Mouse (Mus musculus) heart, adult 9 months (tissue): ENCODE measurements around the gene 1700028K03Rik.
A peak's percentile ranks its signal among the peaks of the same experiment; 100 is the strongest.

Experiments used
- DNase-seq, 2 experiments: peaks; one replicate each; pipeline ENCODE4 v3.0.0; 2022; ENCODE audit warnings: low spot score in 2 of 2

1700028K03Rik gene

DNA sequence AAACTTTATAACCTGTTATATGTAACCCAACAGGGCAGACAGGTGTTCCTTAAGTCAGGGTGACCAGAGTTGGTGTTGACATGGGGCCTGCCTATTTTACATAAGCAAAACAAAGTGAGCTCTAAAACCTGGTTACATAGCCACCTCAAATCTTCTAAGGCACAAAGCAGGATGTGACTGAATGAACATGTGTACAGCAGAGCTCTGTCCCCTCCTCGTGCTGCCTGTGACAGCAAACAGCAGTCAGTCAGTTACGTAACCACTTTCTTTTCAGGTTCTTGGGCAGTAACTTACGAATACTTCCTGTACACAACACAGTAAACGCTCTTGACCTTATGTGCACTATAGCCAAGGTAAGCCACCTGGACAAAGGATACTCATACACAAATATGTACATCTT is 11.4 kb downstream of the 1700028K03Rik start:
- no peak for DNase-seq

GRCm38 (mm10) chr5:107547955-107548354 is 13.4 kb downstream of the 1700028K03Rik start:
- DNase-seq = no peak

GRCm38 (mm10) chr5:107548444-107548843 is 13.9 kb downstream of the 1700028K03Rik start:
- DNase-seq = no peak

DNA sequence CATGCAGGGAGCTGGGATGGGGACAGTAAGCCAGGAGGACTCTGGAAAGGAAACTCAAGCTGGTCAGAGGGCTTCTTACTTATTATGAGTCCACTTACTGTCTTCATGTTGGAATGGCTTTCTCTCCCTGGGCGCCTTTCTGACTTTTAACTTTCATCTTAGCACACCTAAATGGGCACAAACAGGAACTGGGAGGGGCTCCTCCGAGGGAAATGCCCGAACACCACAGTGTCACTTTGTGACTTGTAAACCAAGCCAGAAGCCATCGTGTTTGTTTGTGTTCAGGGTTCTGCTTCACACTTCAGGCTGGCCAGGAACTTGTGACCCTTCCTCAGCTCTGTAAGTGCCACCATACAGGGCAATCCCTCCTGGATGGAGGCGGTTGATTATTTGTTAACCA is 19.8 kb downstream of the 1700028K03Rik start:
- DNase-seq = no peak

DNA sequence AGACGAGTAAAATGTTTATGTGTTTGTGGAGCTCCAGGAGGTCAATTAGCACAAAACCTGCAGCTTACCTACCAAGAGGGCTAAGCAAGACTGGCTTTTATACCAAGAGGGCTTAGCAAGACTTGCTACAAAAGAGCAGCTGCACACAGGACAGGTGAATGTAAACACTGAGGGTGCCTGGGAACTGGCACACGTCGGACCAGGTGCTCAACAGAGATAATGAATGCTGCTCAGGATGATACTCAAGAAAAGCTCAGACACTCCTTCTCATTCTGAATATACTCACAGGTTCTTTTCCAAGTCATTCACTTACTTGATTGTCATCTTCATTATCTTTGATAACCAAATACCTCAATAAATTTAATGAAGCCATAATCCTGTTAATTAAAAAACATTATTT is 22.5 kb downstream of the 1700028K03Rik start:
- DNase-seq = no peak

DNA sequence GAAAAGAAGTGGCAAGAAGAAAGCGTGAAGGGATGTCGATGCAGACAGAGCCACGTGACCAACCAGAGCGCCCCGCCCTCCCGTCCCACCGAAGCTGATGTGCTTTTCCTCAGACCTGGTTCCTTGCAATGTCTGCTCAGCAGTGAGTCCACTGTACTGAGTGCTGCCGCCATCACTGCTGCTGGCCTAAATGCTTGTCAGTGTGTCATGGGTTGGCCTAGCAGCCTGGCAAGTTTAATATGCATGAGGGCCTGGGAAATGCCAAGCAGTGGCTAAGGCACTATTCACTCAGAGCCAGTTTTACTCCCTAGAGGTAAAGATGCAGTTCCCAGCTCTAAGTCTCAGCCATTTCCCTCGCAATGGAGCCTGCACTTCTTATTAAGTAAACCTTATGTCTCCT is 34.6 kb downstream of the 1700028K03Rik start:
- no peak for DNase-seq

DNA sequence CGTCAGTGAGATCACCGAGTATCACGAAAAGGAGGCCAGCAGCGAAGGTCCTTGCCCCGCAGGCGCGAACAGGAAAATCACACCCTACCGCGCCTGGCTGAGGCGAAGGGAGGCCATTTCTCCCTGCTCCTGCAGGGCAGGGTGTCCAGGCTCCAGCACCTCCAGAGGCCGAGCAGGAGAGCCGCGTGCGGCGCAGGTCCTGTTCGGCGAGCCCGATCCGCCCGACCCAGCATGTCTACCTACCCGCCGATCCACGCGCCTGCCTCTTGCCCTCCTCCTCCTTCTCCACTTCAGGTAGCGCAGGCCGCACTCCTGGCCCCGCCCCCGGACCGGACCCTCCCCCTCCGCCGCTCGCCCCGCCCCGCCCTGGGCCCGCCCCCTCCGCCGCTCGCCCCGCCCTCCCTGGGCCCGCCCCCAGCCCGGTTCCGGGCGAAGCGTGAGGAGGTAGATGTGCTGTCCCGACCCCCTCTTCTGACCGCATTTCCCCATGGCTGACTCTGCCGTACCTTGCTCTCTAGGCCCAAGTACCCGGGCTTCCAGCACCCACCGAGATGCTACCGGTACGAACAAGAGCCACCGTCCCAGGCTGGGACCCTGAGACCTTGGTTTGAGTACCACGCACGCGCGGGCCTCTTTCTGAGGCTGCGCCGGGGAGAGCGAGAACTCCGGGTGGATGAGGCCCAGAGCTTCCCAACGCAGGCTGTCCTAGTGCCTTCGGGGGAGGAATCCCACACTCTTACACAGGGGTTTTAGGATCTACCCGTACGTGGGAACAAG is 63.0 kb downstream of the 1700028K03Rik start, which contains the start of the genes Rpap2 and Glmn:
Rpap2 (plus strand) TSS at position 73 of the 777 bp plus-strand sequence.
Glmn (minus strand) TSS at position 588 of the 777 bp plus-strand sequence.
- peak; percentile 76 to 81 for DNase-seq

DNA sequence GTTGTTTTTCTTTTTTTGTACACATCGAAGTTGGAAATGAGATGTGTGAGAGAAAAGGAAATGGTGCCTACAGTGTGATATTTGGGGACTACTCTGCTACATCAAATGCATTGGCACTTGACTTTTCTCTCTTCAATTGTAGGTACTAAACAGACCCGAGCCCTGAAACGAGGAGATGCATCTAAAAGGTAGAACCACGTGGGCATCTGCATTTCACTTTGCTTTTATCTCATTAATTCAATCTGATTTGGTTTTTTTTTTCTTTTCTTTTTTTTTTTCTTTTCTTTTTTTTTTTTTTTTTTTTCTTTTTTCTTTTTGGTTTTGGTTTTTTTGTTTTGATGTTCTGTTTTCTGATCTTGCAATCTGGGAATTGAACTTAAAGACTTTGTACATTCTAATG is 63.9 kb downstream of the 1700028K03Rik start:
- DNase-seq = no peak
